Mouse (Mus musculus) urinary bladder, adult 2 months (tissue): ENCODE data around the gene Tmem41a. TPM values are rescaled to one million over a fixed set of nuclear protein-coding genes. Genes with fewer than 3 reads are reported as not detected.
A peak's percentile ranks its signal among the peaks of the same experiment; 100 is the strongest.
"Not testable (repeated sequence)": the region's sequence is repeated elsewhere in the genome, so short reads cannot be mapped to it uniquely, and the experiment has no call there.

Source experiments
- DNase-seq: peaks from one replicate; pipeline ENCODE4 v3.0.0; 2022; ENCODE audit warnings: low spot score
- polyA plus RNA-seq: library from polyadenylated mRNA; depleted of rRNA; stranded (reverse); fragments of >200 nt; gene quantifications from 2 replicates; pipeline ENCODE4 v1.2.3, GENCODE M21; 2012; rRNA removed

Tmem41a gene
- polyA plus RNA-seq, result 16.0 and 16.2 TPM in 2 replicates

DNA sequence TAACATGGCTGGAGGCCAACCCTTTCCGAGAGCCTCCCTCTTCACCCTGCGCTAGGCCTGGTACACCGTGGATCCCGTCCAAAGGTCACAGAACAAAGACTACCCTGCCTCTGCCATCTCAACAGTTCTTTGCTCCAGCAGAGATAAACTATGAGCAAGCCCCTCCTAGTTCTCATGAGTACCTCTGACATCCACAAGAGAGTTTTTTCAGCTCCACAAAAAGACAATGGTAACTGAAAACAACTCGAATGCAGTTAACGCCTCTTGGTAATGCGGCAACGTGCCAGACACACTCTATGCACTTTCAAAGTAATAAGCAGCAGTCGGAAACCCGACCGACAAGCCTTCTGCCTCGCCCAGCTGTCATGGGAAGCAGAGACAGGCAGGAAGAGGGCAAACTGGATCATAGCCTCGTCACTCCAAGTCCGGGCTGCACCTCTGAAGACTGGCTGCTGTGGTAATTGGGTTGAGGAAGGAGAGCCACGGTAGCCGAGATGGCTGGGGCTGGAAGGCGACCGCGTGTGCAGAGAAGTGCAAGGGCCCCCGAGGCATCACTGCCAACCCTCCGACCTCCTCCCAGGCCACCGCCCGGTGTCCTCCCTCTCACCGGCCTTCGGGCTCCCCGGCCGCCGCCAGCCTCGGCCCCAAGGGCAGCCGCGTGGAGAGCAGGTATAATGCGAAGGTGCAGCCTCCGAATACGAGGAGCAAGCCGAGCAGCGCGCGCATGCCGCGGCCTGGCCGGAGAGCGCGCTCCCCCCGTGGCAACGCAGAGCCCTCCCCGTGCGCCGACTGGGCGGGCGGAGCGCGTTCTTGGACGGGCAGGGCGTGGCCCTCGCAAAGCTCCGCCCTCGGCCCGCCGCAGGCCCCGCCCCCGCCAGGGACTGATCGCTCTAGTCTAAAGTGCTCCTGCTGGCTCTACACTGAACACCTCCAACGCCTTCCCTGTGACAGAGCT, at the start of gene Tmem41a:
Gene Tmem41a (minus strand): TSS at position 792 of the 955 bp plus-strand sequence.
- DNase-seq, result peak; percentile 81

DNA sequence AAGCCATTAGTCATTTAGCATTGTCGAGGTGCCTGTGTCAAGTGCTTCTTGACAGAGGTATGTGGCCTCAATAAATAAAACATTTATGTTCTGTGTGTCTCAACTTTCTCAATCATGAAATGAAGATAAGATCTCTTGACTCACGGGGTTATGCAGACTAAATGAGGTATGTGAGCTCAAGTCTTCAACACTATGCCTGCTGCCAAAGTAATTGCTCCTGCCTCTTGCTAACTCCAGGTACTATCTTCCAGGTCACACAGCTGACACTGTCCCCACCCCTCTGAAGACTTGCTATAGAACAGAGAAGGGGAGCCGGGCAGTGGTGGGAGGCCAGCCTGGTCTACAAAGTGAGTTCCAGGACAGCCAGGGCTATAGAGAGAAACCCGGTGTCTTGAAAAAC, 49.0 kb upstream of the Tmem41a start:
- no peak for DNase-seq

GRCm38 (mm10) chr16:21995304-21995703, 48.0 kb upstream of the Tmem41a start, which contains the start of gene Liph:
Gene Liph (minus strand): TSS chr16:21995663.
- DNase-seq, result peak; percentile 37

DNA sequence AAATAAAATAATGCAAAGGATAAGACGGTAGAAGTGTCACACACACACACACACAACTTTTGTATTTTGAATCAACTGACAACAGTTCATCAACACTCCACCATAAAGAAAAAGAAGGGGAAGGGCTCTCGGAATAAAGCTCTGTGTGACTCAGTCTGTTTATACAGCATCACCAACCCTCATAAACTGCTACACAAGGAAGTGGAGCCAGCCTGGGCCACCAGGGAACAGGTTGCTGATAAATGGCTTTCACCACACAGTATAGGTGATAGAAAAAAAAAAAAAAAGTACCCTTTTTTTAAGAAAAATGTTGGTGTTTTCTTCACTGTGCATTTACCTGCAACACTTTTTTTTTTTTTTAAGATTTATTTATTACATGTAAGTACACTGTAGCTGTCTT, 44.4 kb upstream of the Tmem41a start:
- DNase-seq, result no peak

- not testable (repeated sequence) for DNase-seq
Observed at GRCm38 (mm10) chr16:21990893-21991292, 43.5 kb upstream of the Tmem41a start.

GRCm38 (mm10) chr16:21987956-21988355, 40.6 kb upstream of the Tmem41a start:
- no peak for DNase-seq

- no peak for DNase-seq
Observed at GRCm38 (mm10) chr16:21986191-21986590, 38.8 kb upstream of the Tmem41a start.

DNA sequence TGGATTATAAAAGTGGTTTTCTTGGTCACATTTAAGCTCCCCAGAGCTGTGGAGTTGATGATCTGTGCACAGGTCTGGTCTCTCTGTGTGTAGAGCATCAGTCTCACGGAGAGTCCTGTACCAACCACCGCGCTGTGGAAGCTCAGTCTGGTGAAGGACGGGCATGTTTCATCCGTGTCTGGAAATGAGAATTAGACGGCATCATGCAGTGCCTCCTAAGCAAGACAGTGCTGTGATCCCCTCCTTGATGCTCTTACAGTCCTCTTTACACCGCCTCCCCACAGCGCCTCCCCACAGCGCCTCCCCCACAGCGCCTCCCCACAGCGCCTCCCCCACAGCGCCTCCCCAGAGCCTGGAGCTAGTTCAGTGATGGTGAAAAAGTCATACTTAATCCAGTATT, 36.7 kb upstream of the Tmem41a start:
- no peak for DNase-seq

DNA sequence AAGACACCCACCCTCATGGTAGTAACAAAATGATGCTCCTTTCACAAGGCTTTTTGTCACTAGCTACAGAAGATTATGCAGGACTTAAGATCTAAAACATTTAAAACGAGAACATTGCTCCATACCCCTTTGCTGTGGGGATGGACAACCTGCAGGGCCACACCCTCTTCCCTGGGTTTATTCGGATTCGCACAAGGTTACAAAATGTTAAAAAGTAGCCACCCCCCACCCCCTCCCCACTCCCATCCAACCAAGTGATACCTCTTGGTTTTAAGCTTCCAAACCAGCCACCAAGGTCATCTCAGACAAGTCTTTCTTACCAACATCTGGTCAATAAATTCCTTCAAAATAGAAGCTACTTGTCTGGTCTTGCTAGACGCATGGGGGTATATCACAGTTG, 36.2 kb upstream of the Tmem41a start:
- DNase-seq, result no peak

GRCm38 (mm10) chr16:21983146-21983545, 35.8 kb upstream of the Tmem41a start:
- no peak for DNase-seq

DNA sequence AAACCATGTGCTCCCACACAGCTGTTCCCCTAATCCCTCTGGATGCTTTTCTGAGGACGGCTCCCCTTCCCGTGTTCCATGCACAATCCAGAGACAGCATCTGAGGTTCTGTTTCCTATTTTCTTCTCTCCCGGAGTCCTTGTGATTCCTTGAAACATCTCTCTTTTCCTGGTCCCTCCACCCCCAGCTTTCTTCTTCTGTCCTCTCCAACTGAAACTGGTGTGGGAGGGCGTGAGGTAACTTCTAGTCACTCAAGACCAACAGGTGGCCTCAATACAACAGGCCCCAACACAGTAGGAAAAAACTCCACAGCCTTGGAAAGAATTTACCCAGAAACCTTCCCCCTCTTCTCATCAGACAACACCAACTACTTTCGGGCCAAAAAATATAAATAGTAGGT, 30.0 kb upstream of the Tmem41a start:
- no peak for DNase-seq

GRCm38 (mm10) chr16:21976203-21976602, 28.9 kb upstream of the Tmem41a start:
- DNase-seq, result no peak

GRCm38 (mm10) chr16:21971446-21971845, 24.1 kb upstream of the Tmem41a start:
- no peak for DNase-seq

DNA sequence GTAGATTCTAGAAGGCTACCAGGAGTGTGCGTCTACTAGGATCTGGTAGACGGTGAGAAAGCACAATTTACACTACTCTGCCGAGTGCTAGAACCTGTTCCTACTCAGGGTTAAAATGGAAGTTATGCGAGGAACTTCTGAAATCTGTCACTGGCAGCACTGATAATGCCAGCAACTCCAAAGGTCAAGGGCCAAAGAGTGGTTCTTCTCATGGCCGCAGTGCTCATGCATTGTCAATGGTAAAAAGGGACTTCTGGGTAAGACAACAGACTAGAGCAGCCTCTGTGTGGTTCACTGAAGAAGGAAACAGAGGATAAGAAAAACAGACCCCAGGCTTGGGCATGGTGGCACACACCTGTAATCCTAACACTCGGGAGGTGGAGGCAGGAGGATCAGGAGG, 23.2 kb upstream of the Tmem41a start:
- no peak for DNase-seq

- DNase-seq, result no peak
Observed at GRCm38 (mm10) chr16:21969874-21970273, 22.5 kb upstream of the Tmem41a start.

DNA sequence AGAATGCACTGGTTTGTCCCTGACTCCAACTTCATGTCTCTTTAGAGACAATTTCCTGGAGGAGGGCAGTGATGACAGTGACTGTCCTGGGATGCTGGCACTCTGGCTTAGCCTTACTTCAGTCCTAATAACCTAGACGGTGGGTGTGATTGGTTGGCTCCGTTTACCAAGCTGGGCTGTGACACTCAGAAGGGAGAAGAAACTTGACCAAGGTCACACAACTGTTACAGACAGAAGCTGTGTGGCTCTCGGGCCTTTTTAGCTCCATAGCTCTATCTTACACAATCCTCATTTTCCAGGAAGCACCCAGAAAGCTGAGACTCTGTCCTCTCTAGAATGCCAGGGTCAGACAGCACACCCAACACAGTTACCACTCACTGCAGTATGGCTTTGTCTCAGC, 18.2 kb upstream of the Tmem41a start:
- DNase-seq, result no peak

DNA sequence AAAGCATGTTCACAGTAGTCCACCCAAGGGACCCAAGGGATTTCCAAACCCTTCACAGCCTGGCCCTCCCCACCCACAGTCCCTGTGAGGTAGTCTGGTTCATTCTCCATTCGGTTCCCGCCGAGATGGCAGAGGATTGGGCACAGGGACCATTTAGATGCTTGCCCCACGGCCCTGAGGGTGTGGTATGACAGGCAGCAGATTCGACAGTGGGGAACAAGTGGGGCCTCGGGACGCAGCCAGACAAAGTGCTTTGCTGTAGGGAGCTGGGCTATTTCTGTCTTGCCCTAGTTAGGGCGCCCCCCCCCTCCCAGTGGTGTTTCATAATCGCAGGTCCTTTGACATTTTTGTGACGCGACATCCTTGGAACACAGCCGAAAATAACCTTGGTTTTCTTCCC, 8.2 kb upstream of the Tmem41a start:
- DNase-seq, result no peak

GRCm38 (mm10) chr16:21928471-21928870, 18.9 kb downstream of the Tmem41a start:
- no peak for DNase-seq

- no peak for DNase-seq
Observed at GRCm38 (mm10) chr16:21916681-21917080, 30.7 kb downstream of the Tmem41a start.

DNA sequence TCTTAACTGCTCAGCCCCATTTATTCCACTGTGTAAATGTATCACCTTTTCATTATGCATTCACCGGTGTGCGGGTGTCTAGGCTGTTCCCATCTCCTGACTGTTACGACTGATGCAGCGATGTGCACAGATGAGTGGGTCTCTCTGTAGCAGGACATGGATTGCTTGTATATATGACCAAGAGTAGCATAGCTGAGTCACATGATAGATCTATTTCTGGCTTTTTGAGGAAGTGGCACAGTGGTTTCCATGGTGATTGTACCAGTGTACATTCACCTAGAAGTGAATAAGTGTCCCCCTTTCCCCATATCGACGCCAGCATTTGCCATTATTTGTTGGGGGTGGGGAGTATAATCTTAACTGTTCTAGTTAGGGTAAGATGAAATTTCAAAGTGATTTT, 34.0 kb downstream of the Tmem41a start:
- no peak for DNase-seq

GRCm38 (mm10) chr16:21908906-21909305, 38.4 kb downstream of the Tmem41a start:
- not testable (repeated sequence) for DNase-seq

- no peak for DNase-seq
Observed at GRCm38 (mm10) chr16:21906902-21907301, 40.5 kb downstream of the Tmem41a start.

DNA sequence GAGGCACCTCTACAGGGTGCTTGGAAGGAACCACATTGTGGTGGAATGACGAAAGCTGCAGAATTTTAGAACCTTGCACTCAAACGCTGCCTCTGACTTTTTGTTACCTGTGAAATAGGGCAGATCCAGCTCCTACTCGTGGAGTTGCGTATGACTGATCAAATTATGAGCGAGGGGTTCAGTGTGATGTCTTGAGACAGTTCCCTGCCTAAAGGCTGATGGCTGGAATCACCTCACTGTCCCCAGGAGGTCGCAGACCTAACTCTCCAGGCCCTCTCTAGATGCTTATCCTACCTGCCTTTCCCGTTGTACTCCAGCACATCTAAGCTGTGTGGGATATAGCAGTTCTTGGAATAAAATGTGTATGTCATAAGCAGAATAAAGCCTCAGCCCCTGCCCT, 41.4 kb downstream of the Tmem41a start:
- DNase-seq, result no peak
